Mouse (Mus musculus) E14TG2a.4 (cell line): Measurements from ENCODE around the gene Mbnl3.

Source experiments
- CTCF ChIP-seq: conservative IDR thresholded peaks from 2 replicates; pipeline ENCODE4 v1.5.1; 2014; ENCODE audit warnings: low read length
- POU5F1 ChIP-seq: IDR thresholded peaks from 2 replicates; pipeline ENCODE4 v1.6.1; 2014; ENCODE audit warnings: low read length, borderline replicate concordance

- TF ChIP-seq CTCF (no peak), POU5F1 (no peak)
Observed at GRCm38 (mm10) chrX:51206432-51206831, at the start of gene Mbnl3.
